Mouse (Mus musculus): ENCODE data around the gene Csk. TPM values are rescaled to one million over a fixed set of nuclear protein-coding genes. Genes with fewer than 3 reads are reported as not detected.

Gene Csk
- polyA plus RNA-seq, 1 experiment from 2014 or later: 38.2 TPM

- H3K9ac ChIP-seq (ENCODE audit: low read depth, low read length): peak overlapping the region; percentile 100
- H3K4me3 ChIP-seq (ENCODE audit: low read depth, low read length): peak overlapping the region; percentile 94
- no peaks in the 10 kb centered on the region for H3K27me3 ChIP-seq (ENCODE audit: control insufficient read depth, insufficient read depth, low read depth, low read length)
- H3K4me2 ChIP-seq (ENCODE audit: low read length): peak overlapping the region; percentile 88
- H3K36me3 ChIP-seq (ENCODE audit: control insufficient read depth, insufficient read depth, low read length): no peaks in the 10 kb centered on the region; the same call in 1 of the 2 replicates
- H3K9me3 ChIP-seq (replicated peaks; ENCODE audit: control insufficient read depth, low read length, poor library complexity, severe bottlenecking): no peaks in the 10 kb centered on the region
- WGBS: 64% methylated on average over 7 of the region's 7 CpGs
- ATAC-seq: no peak
- no peak overlapping the region for H3K27ac ChIP-seq (ENCODE audit: low read length)
- H3K4me1 ChIP-seq (ENCODE audit: control insufficient read depth, insufficient read depth, low read length): peaks cover 54% of the 10 kb centered on the region
Observed at GRCm38 (mm10) chr9:57643856-57644180, 9.6 kb downstream of the Csk start.

- Histone ChIP-seq H3K27ac (ENCODE audit: low read length) (no peak overlapping the region), H3K4me2 (ENCODE audit: low read length) (peak overlapping the region; percentile 88), H3K4me3 (ENCODE audit: low read depth, low read length) (peak overlapping the region; percentile 94), H3K27me3 (ENCODE audit: control insufficient read depth, insufficient read depth, low read depth, low read length) (no peaks in the 10 kb centered on the region), H3K9me3 (replicated peaks; ENCODE audit: control insufficient read depth, low read length, poor library complexity, severe bottlenecking) (no peaks in the 10 kb centered on the region), H3K36me3 (ENCODE audit: control insufficient read depth, insufficient read depth, low read length) (no peaks in the 10 kb centered on the region; the same call in 1 of the 2 replicates), H3K9ac (ENCODE audit: low read depth, low read length) (peak overlapping the region; percentile 100), H3K4me1 (ENCODE audit: control insufficient read depth, insufficient read depth, low read length) (peaks cover 59% of the 10 kb centered on the region)
- ATAC-seq: no peak
- 69% methylated on average over 9 of the region's 9 CpGs for WGBS
Observed at GRCm38 (mm10) chr9:57643169-57643855, 10.1 kb downstream of the Csk start.

GRCm38 (mm10) chr9:57641775-57642550, 11.5 kb downstream of the Csk start:
- ATAC-seq: no peak
- no peaks in the 10 kb centered on the region; the same call in 1 of the 2 replicates for H3K36me3 ChIP-seq (ENCODE audit: control insufficient read depth, insufficient read depth, low read length)
- no peak overlapping the region for H3K4me2 ChIP-seq (ENCODE audit: low read length)
- H3K27me3 ChIP-seq (ENCODE audit: control insufficient read depth, insufficient read depth, low read depth, low read length): no peaks in the 10 kb centered on the region
- no peak overlapping the region for H3K27ac ChIP-seq (ENCODE audit: low read length)
- no peaks in the 10 kb centered on the region for H3K9me3 ChIP-seq (replicated peaks; ENCODE audit: control insufficient read depth, low read length, poor library complexity, severe bottlenecking)
- H3K9ac ChIP-seq (ENCODE audit: low read depth, low read length): 0 out of 2 replicates have a peak overlapping the region, but pooled peaks have one; percentile 28
- no peak overlapping the region for H3K4me3 ChIP-seq (ENCODE audit: low read depth, low read length)
- 86% methylated on average over 13 of the region's 13 CpGs for WGBS
- H3K4me1 ChIP-seq (ENCODE audit: control insufficient read depth, insufficient read depth, low read length): peaks cover 66% of the 10 kb centered on the region

GRCm38 (mm10) chr9:57641022-57641421, 12.4 kb downstream of the Csk start:
- Histone ChIP-seq H3K27ac (ENCODE audit: low read length) (no peak overlapping the region), H3K9ac (ENCODE audit: low read depth, low read length) (0 out of 2 replicates have a peak overlapping the region, but pooled peaks have one; percentile 31), H3K36me3 (ENCODE audit: control insufficient read depth, insufficient read depth, low read length) (no peaks in the 10 kb centered on the region; the same call in 1 of the 2 replicates), H3K9me3 (replicated peaks; ENCODE audit: control insufficient read depth, low read length, poor library complexity, severe bottlenecking) (no peaks in the 10 kb centered on the region), H3K4me1 (ENCODE audit: control insufficient read depth, insufficient read depth, low read length) (peaks cover 66% of the 10 kb centered on the region), H3K4me3 (ENCODE audit: low read depth, low read length) (no peak overlapping the region), H3K27me3 (ENCODE audit: control insufficient read depth, insufficient read depth, low read depth, low read length) (no peaks in the 10 kb centered on the region), H3K4me2 (ENCODE audit: low read length) (no peak overlapping the region)
- no peak for ATAC-seq
- 88% methylated on average over 1 of the region's 1 CpGs for WGBS

GRCm38 (mm10) chr9:57640384-57640783, 13.0 kb downstream of the Csk start:
- H3K9ac ChIP-seq (ENCODE audit: low read depth, low read length): peak overlapping the region; percentile 42
- peaks cover 66% of the 10 kb centered on the region for H3K4me1 ChIP-seq (ENCODE audit: control insufficient read depth, insufficient read depth, low read length)
- H3K27ac ChIP-seq (ENCODE audit: low read length): peak overlapping the region; percentile 43
- H3K27me3 ChIP-seq (ENCODE audit: control insufficient read depth, insufficient read depth, low read depth, low read length): no peaks in the 10 kb centered on the region
- H3K36me3 ChIP-seq (ENCODE audit: control insufficient read depth, insufficient read depth, low read length): no peaks in the 10 kb centered on the region; the same call in 1 of the 2 replicates
- ATAC-seq: no peak
- 32% methylated on average over 15 of the region's 15 CpGs for WGBS
- H3K4me3 ChIP-seq (ENCODE audit: low read depth, low read length): no peak overlapping the region
- H3K9me3 ChIP-seq (replicated peaks; ENCODE audit: control insufficient read depth, low read length, poor library complexity, severe bottlenecking): no peaks in the 10 kb centered on the region
- peak overlapping the region; percentile 36; the same call in 1 of the 2 replicates for H3K4me2 ChIP-seq (ENCODE audit: low read length)

GRCm38 (mm10) chr9:57639661-57640328, 13.6 kb downstream of the Csk start:
- H3K9ac ChIP-seq (ENCODE audit: low read depth, low read length): peak overlapping the region; percentile 42
- no peaks in the 10 kb centered on the region for H3K9me3 ChIP-seq (replicated peaks; ENCODE audit: control insufficient read depth, low read length, poor library complexity, severe bottlenecking)
- peaks cover 66% of the 10 kb centered on the region for H3K4me1 ChIP-seq (ENCODE audit: control insufficient read depth, insufficient read depth, low read length)
- WGBS: 57% methylated on average over 5 of the region's 5 CpGs
- H3K27me3 ChIP-seq (ENCODE audit: control insufficient read depth, insufficient read depth, low read depth, low read length): no peaks in the 10 kb centered on the region
- no peak for ATAC-seq
- H3K4me2 ChIP-seq (ENCODE audit: low read length): peak overlapping the region; percentile 36; the same call in 1 of the 2 replicates
- no peaks in the 10 kb centered on the region; the same call in 1 of the 2 replicates for H3K36me3 ChIP-seq (ENCODE audit: control insufficient read depth, insufficient read depth, low read length)
- H3K4me3 ChIP-seq (ENCODE audit: low read depth, low read length): no peak overlapping the region
- peak overlapping the region; percentile 43 for H3K27ac ChIP-seq (ENCODE audit: low read length)

- no peaks in the 10 kb centered on the region; the same call in 1 of the 2 replicates for H3K36me3 ChIP-seq (ENCODE audit: control insufficient read depth, insufficient read depth, low read length)
- H3K9ac ChIP-seq (ENCODE audit: low read depth, low read length): peak overlapping the region; percentile 26
- peak overlapping the region; percentile 29 for H3K27ac ChIP-seq (ENCODE audit: low read length)
- no peak overlapping the region for H3K4me2 ChIP-seq (ENCODE audit: low read length)
- no peak for ATAC-seq
- no peak overlapping the region for H3K4me3 ChIP-seq (ENCODE audit: low read depth, low read length)
- peaks cover 64% of the 10 kb centered on the region for H3K4me1 ChIP-seq (ENCODE audit: control insufficient read depth, insufficient read depth, low read length)
- WGBS: 39% methylated on average over 8 of the region's 8 CpGs
- H3K9me3 ChIP-seq (replicated peaks; ENCODE audit: control insufficient read depth, low read length, poor library complexity, severe bottlenecking): no peaks in the 10 kb centered on the region
- no peaks in the 10 kb centered on the region for H3K27me3 ChIP-seq (ENCODE audit: control insufficient read depth, insufficient read depth, low read depth, low read length)
Observed at GRCm38 (mm10) chr9:57638651-57639459, 14.6 kb downstream of the Csk start.

GRCm38 (mm10) chr9:57637741-57638322, 15.6 kb downstream of the Csk start:
- no peak overlapping the region for H3K4me3 ChIP-seq (ENCODE audit: low read depth, low read length)
- no peak overlapping the region for H3K9ac ChIP-seq (ENCODE audit: low read depth, low read length)
- no peak for ATAC-seq
- peaks cover 58% of the 10 kb centered on the region for H3K4me1 ChIP-seq (ENCODE audit: control insufficient read depth, insufficient read depth, low read length)
- H3K27ac ChIP-seq (ENCODE audit: low read length): no peak overlapping the region
- no peak overlapping the region for H3K4me2 ChIP-seq (ENCODE audit: low read length)
- 49% methylated on average over 6 of the region's 6 CpGs for WGBS
- H3K36me3 ChIP-seq (ENCODE audit: control insufficient read depth, insufficient read depth, low read length): no peaks in the 10 kb centered on the region; the same call in 1 of the 2 replicates
- no peaks in the 10 kb centered on the region for H3K27me3 ChIP-seq (ENCODE audit: control insufficient read depth, insufficient read depth, low read depth, low read length)
- H3K9me3 ChIP-seq (replicated peaks; ENCODE audit: control insufficient read depth, low read length, poor library complexity, severe bottlenecking): no peaks in the 10 kb centered on the region
